Mouse (Mus musculus) stomach, embryonic 16.5 days (tissue): ENCODE measurements at regions not wholly inside any gene's neighbourhood (a gene's known extent, or its start where the extent isn't known, plus 50 kb on each side); places are given as distances from the start of the nearest gene placed in this dataset.

Experiments used
- ATAC-seq: fragments of 200-750 bp; cut with Nextera tagmentation; 2 replicates; pipeline ENCODE4 v1.8.0; 2017; ENCODE audit warnings: moderate number of reproducible peaks, moderate TSS enrichment; ENCODE audit not compliant: insufficient read depth, low FRiP score
- H3K27ac ChIP-seq: fragments of 300-500 bp; sonication (generic); 2 replicates; pipeline ENCODE4 v1.5.1; 2014; ENCODE audit warnings: low read length
- H3K27me3 ChIP-seq: fragments of 300-500 bp; sonication (generic); 2 replicates; pipeline ENCODE4 v1.6.1; 2014; ENCODE audit warnings: low read length, control low read depth, mixed read lengths; ENCODE audit not compliant: control insufficient read depth, insufficient read depth
- H3K36me3 ChIP-seq: fragments of 300-500 bp; sonication (generic); 2 replicates; pipeline ENCODE4 v1.6.1; 2014; ENCODE audit warnings: low read length; ENCODE audit not compliant: control insufficient read depth, insufficient read depth
- H3K4me1 ChIP-seq: fragments of 300-500 bp; sonication (generic); 2 replicates; pipeline ENCODE4 v1.6.1; 2014; ENCODE audit warnings: low read length, control low read depth, mixed read lengths; ENCODE audit not compliant: control insufficient read depth, insufficient read depth
- H3K4me2 ChIP-seq: fragments of 300-500 bp; sonication (generic); 2 replicates; pipeline ENCODE4 v1.6.1; 2014; ENCODE audit warnings: low read depth, low read length, mixed read lengths
- H3K4me3 ChIP-seq: fragments of 300-500 bp; sonication (generic); replicated peaks from 2 replicates; pipeline ENCODE4 v1.5.1; 2014; ENCODE audit warnings: mild to moderate bottlenecking, low read length
- H3K9ac ChIP-seq: fragments of 300-500 bp; sonication (generic); 2 replicates; pipeline ENCODE4 v1.6.1; 2014; ENCODE audit warnings: low read length
- H3K9me3 ChIP-seq: fragments of 300-500 bp; sonication (generic); replicated peaks from 2 replicates; pipeline ENCODE4 v1.6.1; 2016; ENCODE audit warnings: low read length, control low read depth; ENCODE audit not compliant: control insufficient read depth
- WGBS: fragments of 180-500 bp; shearing (Covaris S2); extraction: QIAGEN DNeasy Blood & Tissue Kit; methylation state at CpG from one replicate; pipeline ENCODE4 v1.1.7; 2014; 5-methylcytosine and 5-hydroxymethylcytosine counted together

GRCm38 (mm10) chr4:12567643-12568042 lies 395.8 kb upstream of the Fam92a start:
- H3K9ac ChIP-seq: no peak overlapping the region
- no peak overlapping the region for H3K4me3 ChIP-seq
- no peak overlapping the region for H3K4me2 ChIP-seq
- whole genome bisulfite sequencing: 34% methylated on average over 5 of the region's 5 CpGs
- ATAC-seq: no peak
- no peaks in the 10 kb centered on the region for H3K9me3 ChIP-seq
- no peak overlapping the region for H3K27ac ChIP-seq
- H3K27me3 ChIP-seq: no peaks in the 10 kb centered on the region
- no peaks in the 10 kb centered on the region for H3K4me1 ChIP-seq
- no peaks in the 10 kb centered on the region for H3K36me3 ChIP-seq

- no peaks in the 10 kb centered on the region; the same call in 1 of the 2 replicates for H3K27me3 ChIP-seq
- WGBS: 66% methylated on average over 1 of the region's 1 CpGs
- no peaks in the 10 kb centered on the region for H3K9me3 ChIP-seq
- ATAC-seq: no peak
- no peaks in the 10 kb centered on the region for H3K36me3 ChIP-seq
- H3K4me2 ChIP-seq: no peak overlapping the region
- no peak overlapping the region for H3K27ac ChIP-seq
- no peak overlapping the region for H3K4me3 ChIP-seq
- no peaks in the 10 kb centered on the region for H3K4me1 ChIP-seq
- H3K9ac ChIP-seq: no peak overlapping the region
These were observed 391.2 kb upstream of the Fam92a start for GRCm38 (mm10) chr4:12563016-12563415.

- no peak overlapping the region for H3K27ac ChIP-seq
- H3K4me1 ChIP-seq: no peaks in the 10 kb centered on the region
- 59% methylated on average over 3 of the region's 3 CpGs for WGBS
- H3K9ac ChIP-seq: no peak overlapping the region
- H3K4me3 ChIP-seq: no peak overlapping the region
- no peak overlapping the region for H3K4me2 ChIP-seq
- no peaks in the 10 kb centered on the region for H3K36me3 ChIP-seq
- no peaks in the 10 kb centered on the region for H3K9me3 ChIP-seq
- no peaks in the 10 kb centered on the region; the same call in 1 of the 2 replicates for H3K27me3 ChIP-seq
- ATAC-seq: no peak
These were observed 388.7 kb upstream of the Fam92a start for GRCm38 (mm10) chr4:12560546-12560945.

- Histone ChIP-seq H3K27ac (no peak overlapping the region), H3K36me3 (no peaks in the 10 kb centered on the region), H3K4me1 (no peaks in the 10 kb centered on the region), H3K4me3 (no peak overlapping the region), H3K9me3 (no peaks in the 10 kb centered on the region), H3K27me3 (no peaks in the 10 kb centered on the region; the same call in 1 of the 2 replicates), H3K4me2 (no peak overlapping the region), H3K9ac (no peak overlapping the region)
- WGBS: 82% methylated on average over 4 of the region's 4 CpGs
- no peak for ATAC-seq
These were observed 388.2 kb upstream of the Fam92a start for GRCm38 (mm10) chr4:12560015-12560414.

- ATAC-seq: no peak
- no peaks in the 10 kb centered on the region for H3K4me1 ChIP-seq
- H3K27ac ChIP-seq: no peak overlapping the region
- WGBS: 77% methylated on average over 2 of the region's 2 CpGs
- H3K4me3 ChIP-seq: no peak overlapping the region
- H3K27me3 ChIP-seq: no peaks in the 10 kb centered on the region; the same call in 1 of the 2 replicates
- H3K36me3 ChIP-seq: no peaks in the 10 kb centered on the region
- no peaks in the 10 kb centered on the region for H3K9me3 ChIP-seq
- no peak overlapping the region for H3K9ac ChIP-seq
- H3K4me2 ChIP-seq: no peak overlapping the region
These were observed 385.3 kb upstream of the Fam92a start for GRCm38 (mm10) chr4:12557105-12557504.

- ATAC-seq: no peak
- Histone ChIP-seq H3K4me3 (no peak overlapping the region), H3K4me2 (no peak overlapping the region), H3K4me1 (no peaks in the 10 kb centered on the region), H3K27me3 (no peaks in the 10 kb centered on the region), H3K9ac (no peak overlapping the region), H3K27ac (no peak overlapping the region), H3K9me3 (no peaks in the 10 kb centered on the region), H3K36me3 (no peaks in the 10 kb centered on the region)
- 87% methylated on average over 4 of the region's 4 CpGs for WGBS
These were observed 377.4 kb upstream of the Fam92a start for GRCm38 (mm10) chr4:12549265-12549664.

- 34% methylated on average over 2 of the region's 2 CpGs for WGBS
- Histone ChIP-seq H3K27ac (no peak overlapping the region), H3K27me3 (no peaks in the 10 kb centered on the region), H3K9me3 (no peaks in the 10 kb centered on the region), H3K9ac (no peak overlapping the region), H3K4me2 (no peak overlapping the region), H3K4me1 (no peaks in the 10 kb centered on the region), H3K36me3 (no peaks in the 10 kb centered on the region), H3K4me3 (no peak overlapping the region)
- ATAC-seq: no peak
These were observed 372.1 kb upstream of the Fam92a start for GRCm38 (mm10) chr4:12543906-12544305.

GRCm38 (mm10) chr4:12541508-12541907 lies 369.7 kb upstream of the Fam92a start:
- no peak overlapping the region for H3K9ac ChIP-seq
- H3K4me1 ChIP-seq: no peaks in the 10 kb centered on the region
- no peak overlapping the region for H3K4me2 ChIP-seq
- H3K27me3 ChIP-seq: no peaks in the 10 kb centered on the region
- H3K36me3 ChIP-seq: no peaks in the 10 kb centered on the region
- no peak overlapping the region for H3K27ac ChIP-seq
- ATAC-seq: no peak
- no peaks in the 10 kb centered on the region for H3K9me3 ChIP-seq
- no peak overlapping the region for H3K4me3 ChIP-seq
- 83% methylated on average over 1 of the region's 1 CpGs for WGBS

GRCm38 (mm10) chr4:12539184-12539791 lies 367.5 kb upstream of the Fam92a start:
- H3K9me3 ChIP-seq: no peaks in the 10 kb centered on the region
- H3K4me1 ChIP-seq: no peaks in the 10 kb centered on the region
- H3K36me3 ChIP-seq: no peaks in the 10 kb centered on the region
- no peaks in the 10 kb centered on the region for H3K27me3 ChIP-seq
- H3K4me2 ChIP-seq: 0 out of 2 replicates have a peak overlapping the region, but pooled peaks have one; percentile 18
- ATAC-seq: no peak
- 31% methylated on average over 4 of the region's 4 CpGs for WGBS
- no peak overlapping the region for H3K4me3 ChIP-seq
- H3K27ac ChIP-seq: no peak overlapping the region
- H3K9ac ChIP-seq: no peak overlapping the region
